Mouse (Mus musculus): ENCODE data around the gene Osbpl2. TPM values are rescaled to one million over a fixed set of nuclear protein-coding genes. Genes with fewer than 3 reads are reported as not detected.

The Osbpl2 gene
- polyA plus RNA-seq, 1 experiment from 2014 or later, result 52.5 TPM

DNA sequence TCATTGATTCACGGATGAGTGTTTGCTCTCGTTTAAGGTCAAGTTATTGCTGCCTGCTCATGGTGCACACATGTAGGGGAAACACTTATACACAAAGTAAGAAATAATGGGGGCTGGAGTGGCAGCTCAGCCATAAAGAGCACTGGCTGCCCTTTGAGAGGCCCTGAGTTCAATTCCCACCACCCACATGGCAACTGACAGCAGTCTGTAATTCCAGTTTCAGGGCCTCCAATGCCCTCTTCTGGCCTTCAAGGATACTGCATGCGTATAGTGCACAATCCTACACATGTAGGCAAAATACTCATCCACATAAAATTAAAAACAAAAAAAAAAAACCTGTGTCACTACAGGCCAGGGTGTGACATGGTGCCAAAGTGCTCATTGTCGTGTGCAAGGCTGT is 31.6 kb upstream of the Osbpl2 start:
- Histone ChIP-seq H3K9ac (no peak overlapping the region), H3K9me3 (no peaks in the 10 kb centered on the region), H3K4me3 (no peak overlapping the region), H3K4me1 (no peaks in the 10 kb centered on the region), H3K36me3 (peaks cover 17% of the 10 kb centered on the region), H3K27me3 (replicated peaks) (no peaks in the 10 kb centered on the region), H3K27ac (no peak overlapping the region), H3K4me2 (replicated peaks) (no peak overlapping the region)
- WGBS, result 92% methylated on average over 4 of the region's 4 CpGs
- no peak for ATAC-seq (ENCODE audit: low FRiP score, low read depth)

DNA sequence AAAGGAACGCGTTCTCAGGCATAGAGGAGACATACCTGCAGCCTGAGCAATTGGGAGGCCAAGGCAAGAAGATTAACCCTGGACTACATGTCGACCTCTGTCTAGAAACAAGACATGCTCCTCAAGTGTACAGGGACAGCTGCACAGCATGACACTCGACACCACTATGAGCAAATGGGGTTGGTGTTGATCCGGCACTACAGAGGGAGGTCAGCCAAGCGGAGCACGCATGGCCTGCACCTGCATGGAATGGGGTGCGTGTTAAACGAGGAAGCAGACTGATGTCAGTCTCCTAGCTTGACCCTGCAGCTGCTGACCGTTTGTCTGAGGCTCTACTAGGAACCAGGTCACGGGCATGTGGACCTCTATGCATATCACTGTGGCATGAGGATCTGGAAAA is 28.8 kb upstream of the Osbpl2 start:
- no peaks in the 10 kb centered on the region for H3K27me3 ChIP-seq (replicated peaks)
- H3K4me3 ChIP-seq, result no peak overlapping the region
- WGBS, result 75% methylated on average over 11 of the region's 11 CpGs
- ATAC-seq (ENCODE audit: low FRiP score, low read depth), result no peak
- H3K36me3 ChIP-seq, result peaks cover 8% of the 10 kb centered on the region
- H3K27ac ChIP-seq, result no peak overlapping the region
- no peaks in the 10 kb centered on the region for H3K4me1 ChIP-seq
- H3K9ac ChIP-seq, result no peak overlapping the region
- no peaks in the 10 kb centered on the region for H3K9me3 ChIP-seq
- H3K4me2 ChIP-seq (replicated peaks), result no peak overlapping the region

DNA sequence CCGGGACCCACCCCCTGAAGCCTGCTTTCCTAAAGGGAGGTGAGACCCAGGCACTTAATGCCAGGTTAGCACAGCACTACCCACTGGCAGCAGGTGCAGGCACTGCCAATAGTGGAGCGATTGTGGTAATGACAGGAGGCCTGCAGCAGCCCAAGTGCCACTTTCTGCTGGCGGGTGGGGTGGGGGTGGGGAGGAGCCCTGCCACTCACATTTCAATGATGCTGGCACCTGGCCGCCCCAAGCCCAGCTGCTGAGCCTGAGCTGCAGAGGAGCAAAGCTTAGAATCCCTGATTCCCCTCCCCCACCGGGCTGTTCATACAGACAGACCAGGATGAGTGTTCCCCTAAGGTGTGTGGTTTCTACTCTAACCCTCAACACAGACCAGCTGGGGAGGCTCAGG is 23.4 kb upstream of the Osbpl2 start:
- H3K36me3 ChIP-seq, result no peaks in the 10 kb centered on the region
- H3K27me3 ChIP-seq (replicated peaks), result peaks cover 32% of the 10 kb centered on the region
- no peak overlapping the region for H3K4me2 ChIP-seq (replicated peaks)
- 34% methylated on average over 5 of the region's 5 CpGs for WGBS
- no peaks in the 10 kb centered on the region for H3K9me3 ChIP-seq
- peaks cover 14% of the 10 kb centered on the region; the same call in 1 of the 2 replicates for H3K4me1 ChIP-seq
- H3K9ac ChIP-seq, result no peak overlapping the region
- H3K27ac ChIP-seq, result no peak overlapping the region
- no peak overlapping the region for H3K4me3 ChIP-seq
- ATAC-seq (ENCODE audit: low FRiP score, low read depth), result no peak

DNA sequence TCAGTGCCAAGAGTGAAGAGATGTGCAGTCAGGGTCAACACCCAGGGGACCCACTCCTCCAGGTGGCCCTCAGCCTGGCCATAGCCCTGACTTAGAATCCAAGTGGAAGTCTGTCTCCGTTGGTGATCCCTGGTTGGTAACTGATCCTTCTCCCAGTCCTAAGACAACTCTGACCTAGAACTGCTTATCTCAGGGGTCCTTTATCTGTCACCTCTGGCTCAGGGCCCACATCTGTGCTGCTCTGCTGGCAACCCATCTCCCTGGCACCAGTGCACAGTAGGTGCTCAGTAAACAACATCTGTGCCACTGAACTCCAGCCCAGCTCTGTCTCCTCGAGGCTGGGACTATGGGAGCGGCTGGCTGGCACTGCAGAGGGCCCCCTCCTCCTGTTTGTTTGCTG is 21.5 kb upstream of the Osbpl2 start:
- Histone ChIP-seq H3K27me3 (replicated peaks) (peaks cover 50% of the 10 kb centered on the region), H3K36me3 (no peaks in the 10 kb centered on the region), H3K9ac (no peak overlapping the region), H3K4me2 (replicated peaks) (no peak overlapping the region), H3K4me1 (peaks cover 15% of the 10 kb centered on the region), H3K4me3 (no peak overlapping the region), H3K27ac (no peak overlapping the region), H3K9me3 (no peaks in the 10 kb centered on the region)
- 44% methylated on average over 3 of the region's 3 CpGs for WGBS
- ATAC-seq (ENCODE audit: low FRiP score, low read depth), result 0 out of 2 replicates have a peak, but pooled peaks have one; percentile 5

DNA sequence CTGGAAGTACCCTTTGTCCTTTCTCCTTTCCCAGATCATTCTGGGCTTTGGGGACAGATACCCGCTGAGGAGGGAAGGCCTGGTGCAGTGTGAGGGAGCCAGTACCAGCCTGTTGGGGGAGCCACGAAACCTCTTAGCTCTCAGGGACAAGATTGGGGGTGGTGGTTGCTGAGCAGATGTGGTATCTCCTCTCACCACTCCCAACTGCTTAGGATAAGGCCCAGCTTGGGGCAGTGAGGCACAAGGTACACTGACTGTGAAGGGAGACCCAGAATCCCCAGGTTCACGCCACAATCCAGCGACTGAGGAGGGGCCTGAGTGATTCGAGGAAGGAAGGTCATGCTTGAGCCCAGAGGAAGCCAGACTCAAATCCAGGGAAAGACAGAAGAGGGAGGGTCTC is 20.9 kb upstream of the Osbpl2 start:
- H3K27me3 ChIP-seq (replicated peaks), result peaks cover 56% of the 10 kb centered on the region
- H3K4me2 ChIP-seq (replicated peaks), result no peak overlapping the region
- no peaks in the 10 kb centered on the region for H3K9me3 ChIP-seq
- no peak overlapping the region for H3K4me3 ChIP-seq
- H3K9ac ChIP-seq, result no peak overlapping the region
- WGBS, result 45% methylated on average over 5 of the region's 5 CpGs
- no peak for ATAC-seq (ENCODE audit: low FRiP score, low read depth)
- H3K4me1 ChIP-seq, result peaks cover 20% of the 10 kb centered on the region
- H3K36me3 ChIP-seq, result no peaks in the 10 kb centered on the region
- no peak overlapping the region for H3K27ac ChIP-seq

DNA sequence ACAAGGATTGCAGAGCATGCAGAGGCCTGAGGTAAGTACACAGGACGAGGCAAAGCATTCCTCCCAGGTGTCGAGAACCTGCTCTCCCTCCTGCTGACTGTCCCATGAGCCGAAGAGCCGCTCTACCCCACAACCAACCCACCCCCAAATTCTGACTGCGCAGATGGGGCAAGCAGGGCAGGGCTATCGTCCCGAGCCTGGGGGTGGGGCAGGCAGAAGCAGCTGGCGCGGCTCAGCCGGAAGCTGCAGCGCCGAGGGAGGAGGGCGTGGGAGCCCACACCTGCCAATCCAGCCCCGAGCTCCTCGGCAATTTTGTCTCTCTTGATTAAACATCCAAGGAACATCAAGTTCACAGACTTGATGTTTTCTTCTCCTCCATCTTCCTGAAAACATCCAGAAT is 19.6 kb upstream of the Osbpl2 start:
- no peak for ATAC-seq (ENCODE audit: low FRiP score, low read depth)
- Histone ChIP-seq H3K27ac (no peak overlapping the region), H3K4me1 (peaks cover 34% of the 10 kb centered on the region), H3K9ac (no peak overlapping the region), H3K4me3 (no peak overlapping the region), H3K36me3 (no peaks in the 10 kb centered on the region), H3K27me3 (replicated peaks) (peaks cover 70% of the 10 kb centered on the region), H3K9me3 (no peaks in the 10 kb centered on the region), H3K4me2 (replicated peaks) (peak overlapping the region; percentile 41)
- 6% methylated on average over 15 of the region's 15 CpGs for WGBS

DNA sequence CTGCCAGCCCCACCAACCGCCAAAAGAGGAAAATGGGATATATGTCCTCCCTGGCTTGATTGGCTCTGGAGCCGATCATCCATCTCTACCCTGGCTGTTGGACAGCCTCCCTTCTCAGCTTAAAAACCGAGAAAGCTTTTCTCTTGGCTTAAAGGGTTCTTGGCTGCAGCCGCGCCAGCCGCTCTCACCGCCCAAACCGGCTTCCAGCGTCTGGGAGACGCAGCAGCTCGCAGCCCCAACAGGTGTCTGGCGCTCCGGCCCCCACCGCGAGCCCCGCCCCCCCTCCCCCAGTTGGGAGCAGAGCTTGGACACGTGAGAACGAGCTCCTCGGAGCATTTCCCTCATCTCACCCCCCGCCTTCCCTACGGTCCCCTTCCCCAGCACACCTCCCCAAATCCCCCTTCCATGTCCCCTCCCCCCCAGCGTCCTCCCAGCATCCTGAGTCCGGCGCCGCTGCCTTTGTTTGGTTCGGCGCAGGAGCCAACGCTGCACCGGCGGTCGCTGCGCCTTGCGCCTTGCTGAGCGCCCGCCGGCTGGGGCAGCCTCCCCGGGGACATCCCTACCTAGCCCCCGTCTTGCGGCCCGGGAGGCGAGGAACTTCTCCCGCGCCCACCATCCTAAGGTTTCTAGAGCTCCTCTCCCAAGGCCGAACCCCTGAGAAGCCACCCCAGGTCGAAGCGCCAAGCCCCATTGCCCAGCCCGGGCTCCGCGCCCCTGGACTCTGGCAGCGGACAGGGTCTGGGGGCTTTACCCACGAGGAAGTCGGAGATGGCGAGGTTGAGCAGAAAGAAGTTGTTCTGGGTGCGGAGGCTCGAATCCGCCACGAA is 15.7 kb upstream of the Osbpl2 start:
- 0 out of 2 replicates have a peak, but pooled peaks have one; percentile 6 for ATAC-seq (ENCODE audit: low FRiP score, low read depth)
- Histone ChIP-seq H3K9me3 (no peaks in the 10 kb centered on the region), H3K36me3 (no peaks in the 10 kb centered on the region), H3K4me2 (replicated peaks) (peak overlapping the region; percentile 98), H3K27ac (no peak overlapping the region), H3K9ac (peak overlapping the region; percentile 62), H3K4me3 (peak overlapping the region; percentile 61), H3K4me1 (peaks cover 46% of the 10 kb centered on the region), H3K27me3 (replicated peaks) (peaks cover 75% of the 10 kb centered on the region)
- 1% methylated on average over 54 of the region's 57 CpGs for WGBS

DNA sequence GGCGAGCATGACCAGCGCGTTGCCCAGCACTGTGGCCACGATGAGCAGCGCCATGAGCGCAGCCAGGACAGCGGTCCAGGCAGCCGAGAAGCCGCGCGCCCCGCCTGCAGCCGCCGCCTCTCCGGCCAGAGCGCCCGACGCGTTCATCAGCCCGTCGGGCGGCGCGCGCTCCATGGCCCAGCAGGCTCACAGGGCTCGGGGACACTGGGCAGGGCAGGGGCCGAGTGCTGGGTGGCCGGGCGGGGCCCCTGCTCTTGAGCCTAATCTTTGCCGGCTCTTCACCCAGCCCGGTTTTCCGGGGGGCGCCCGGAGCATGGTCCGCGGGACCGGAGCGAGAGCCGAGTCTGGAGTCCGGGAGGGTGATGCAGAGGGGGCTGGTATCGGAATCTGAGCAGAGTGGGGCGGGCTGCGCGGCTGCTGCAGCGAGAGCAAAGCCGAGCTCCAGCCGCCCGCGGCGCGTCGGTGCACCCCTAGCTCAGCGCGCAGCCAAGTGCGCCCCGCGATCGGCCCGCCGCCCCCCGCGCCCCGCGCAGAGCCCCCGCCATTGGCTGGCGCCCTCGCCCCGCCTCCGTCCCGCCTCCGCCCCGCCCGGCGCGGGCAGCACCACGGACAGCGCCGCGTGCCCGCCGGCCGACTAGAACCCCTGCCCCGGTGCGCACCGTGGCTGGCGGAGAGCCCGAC is 15.0 kb upstream of the Osbpl2 start, which contains the start of gene Hrh3:
Gene Hrh3 (minus strand): TSS at position 511 of the 681 bp plus-strand sequence.
- Histone ChIP-seq H3K27ac (no peak within 1 kb of the TSS), H3K4me2 (replicated peaks) (peak within 1 kb of the TSS; percentile 98), H3K9ac (peak within 1 kb of the TSS; percentile 62), H3K4me1 (peaks cover 45% of the 10 kb centered on the region), H3K27me3 (replicated peaks) (peaks cover 67% of the 10 kb centered on the region), H3K4me3 (peak within 1 kb of the TSS; percentile 61), H3K9me3 (no peaks in the 10 kb centered on the region), H3K36me3 (no peaks in the 10 kb centered on the region)
- peak; percentile 63 for ATAC-seq (ENCODE audit: low FRiP score, low read depth)
- WGBS, result under 1% methylated on average over 63 of the region's 87 CpGs

DNA sequence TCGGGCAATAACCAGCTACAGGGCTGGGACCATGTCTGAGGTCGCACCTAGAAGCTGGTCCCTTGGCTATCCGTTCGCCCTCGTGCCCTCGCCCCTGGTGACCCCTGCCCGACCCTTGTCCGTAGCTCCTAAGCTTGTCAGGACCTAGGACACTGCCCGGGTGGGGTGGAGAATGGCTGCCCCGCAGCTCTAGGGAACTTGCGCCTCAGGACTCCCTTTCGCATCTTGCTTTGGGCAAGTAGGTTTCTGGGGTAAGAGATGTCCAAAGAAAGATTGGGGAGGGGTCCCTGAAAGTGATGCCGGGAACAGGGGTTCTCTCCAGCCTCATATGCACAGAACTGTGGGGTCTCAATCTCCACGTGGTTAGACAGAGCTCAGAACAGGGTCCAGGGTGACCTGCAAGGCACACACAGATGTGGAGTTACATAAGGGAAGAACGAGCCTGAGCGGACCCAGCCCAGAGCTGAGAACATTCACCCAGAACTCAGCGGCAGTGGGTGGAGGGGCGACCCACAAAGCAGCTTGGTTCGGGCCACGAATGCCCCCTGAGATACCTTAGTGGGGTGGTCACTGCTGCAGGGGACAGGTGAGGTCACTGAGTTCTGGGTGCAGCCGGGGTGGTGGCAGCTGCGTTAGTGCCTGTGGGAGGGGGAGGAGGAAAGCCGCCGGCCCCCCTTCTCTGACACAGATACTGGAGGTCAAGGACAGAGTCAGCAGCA is 14.3 kb upstream of the Osbpl2 start:
- Histone ChIP-seq H3K9me3 (no peaks in the 10 kb centered on the region), H3K36me3 (no peaks in the 10 kb centered on the region), H3K9ac (peak overlapping the region; percentile 62; the same call in 1 of the 2 replicates), H3K27ac (no peak overlapping the region), H3K4me1 (peaks cover 38% of the 10 kb centered on the region), H3K4me3 (peak overlapping the region; percentile 61), H3K4me2 (replicated peaks) (peak overlapping the region; percentile 98), H3K27me3 (replicated peaks) (peaks cover 65% of the 10 kb centered on the region)
- ATAC-seq (ENCODE audit: low FRiP score, low read depth), result no peak
- 9% methylated on average over 24 of the region's 24 CpGs for WGBS

DNA sequence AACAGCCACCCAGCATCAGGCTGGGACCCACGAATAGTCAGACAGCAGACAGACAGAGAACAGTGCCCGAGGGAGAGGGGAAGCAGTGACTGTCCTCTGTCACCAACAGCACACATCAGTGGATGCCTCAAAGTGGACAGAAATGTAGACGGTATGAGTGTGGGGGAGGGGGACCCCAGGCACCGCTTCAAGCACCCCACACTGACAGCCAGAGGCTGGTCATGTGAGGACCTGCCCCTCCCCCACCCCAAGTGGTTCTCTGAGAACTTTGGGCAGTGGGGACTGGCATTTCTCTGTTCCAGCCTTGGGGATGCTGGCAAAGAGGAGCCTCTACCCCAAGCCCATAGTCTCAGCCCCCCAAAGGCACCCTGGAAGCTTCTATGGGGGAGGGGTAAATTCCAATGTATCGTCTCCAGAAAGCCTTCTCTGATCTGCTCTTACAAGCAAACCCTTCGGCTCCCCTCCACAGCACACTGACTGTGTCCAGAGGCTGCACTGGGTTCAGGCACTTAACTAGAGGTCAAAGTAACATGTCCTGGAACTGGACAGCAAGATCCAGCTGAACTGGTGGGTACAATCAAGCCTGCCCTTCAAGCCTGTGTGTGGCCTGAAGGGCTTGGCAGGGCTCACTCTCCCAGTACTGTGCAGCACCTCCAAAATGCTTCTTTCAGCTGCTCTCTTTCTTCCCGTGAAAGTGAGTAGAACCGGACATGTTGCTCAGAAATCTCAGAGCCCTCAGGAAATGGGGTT is 13.5 kb upstream of the Osbpl2 start:
- no peak for ATAC-seq (ENCODE audit: low FRiP score, low read depth)
- H3K27me3 ChIP-seq (replicated peaks), result peaks cover 57% of the 10 kb centered on the region
- peak overlapping the region; percentile 98 for H3K4me2 ChIP-seq (replicated peaks)
- no peak overlapping the region for H3K9ac ChIP-seq
- H3K36me3 ChIP-seq, result no peaks in the 10 kb centered on the region
- H3K4me1 ChIP-seq, result peaks cover 32% of the 10 kb centered on the region
- H3K4me3 ChIP-seq, result no peak overlapping the region
- H3K27ac ChIP-seq, result no peak overlapping the region
- H3K9me3 ChIP-seq, result no peaks in the 10 kb centered on the region
- WGBS, result 34% methylated on average over 8 of the region's 8 CpGs

DNA sequence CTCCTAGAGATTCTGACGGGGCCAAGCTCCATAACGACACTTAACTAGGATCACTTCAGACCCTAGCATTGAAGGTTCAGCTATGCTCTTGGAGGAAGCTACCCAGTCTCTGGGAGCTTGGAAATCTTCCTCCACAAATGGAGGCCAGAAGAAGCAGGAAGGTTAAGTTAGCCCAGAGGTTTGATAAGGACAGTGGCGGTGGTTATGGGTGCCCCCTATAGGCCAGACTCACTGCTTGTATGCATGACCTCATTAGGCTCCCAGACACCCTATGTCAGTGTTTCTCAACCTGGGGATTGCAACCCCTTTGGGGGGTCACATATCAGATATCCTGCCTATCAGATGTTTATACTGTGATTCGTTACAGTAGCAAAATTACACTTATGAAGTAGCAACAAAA is 12.0 kb upstream of the Osbpl2 start:
- WGBS, result 67% methylated on average over 4 of the region's 4 CpGs
- no peak overlapping the region for H3K4me3 ChIP-seq
- no peak for ATAC-seq (ENCODE audit: low FRiP score, low read depth)

More for the DNA sequence above, 12.0 kb upstream of the Osbpl2 start:
- no peak overlapping the region for H3K27ac ChIP-seq
- H3K9me3 ChIP-seq, result no peaks in the 10 kb centered on the region
- H3K36me3 ChIP-seq, result no peaks in the 10 kb centered on the region
- no peak overlapping the region for H3K9ac ChIP-seq
- H3K4me2 ChIP-seq (replicated peaks), result no peak overlapping the region
- H3K4me1 ChIP-seq, result peaks cover 32% of the 10 kb centered on the region
- peaks cover 43% of the 10 kb centered on the region for H3K27me3 ChIP-seq (replicated peaks)

Measured in neural tube, embryonic 12.5 days (tissue).